Mouse (Mus musculus): ENCODE measurements around the gene Gm2a.
"Not testable (repeated sequence)": the region's sequence is repeated elsewhere in the genome, so short reads cannot be mapped to it uniquely, and the experiment has no call there.

The Gm2a gene

DNA sequence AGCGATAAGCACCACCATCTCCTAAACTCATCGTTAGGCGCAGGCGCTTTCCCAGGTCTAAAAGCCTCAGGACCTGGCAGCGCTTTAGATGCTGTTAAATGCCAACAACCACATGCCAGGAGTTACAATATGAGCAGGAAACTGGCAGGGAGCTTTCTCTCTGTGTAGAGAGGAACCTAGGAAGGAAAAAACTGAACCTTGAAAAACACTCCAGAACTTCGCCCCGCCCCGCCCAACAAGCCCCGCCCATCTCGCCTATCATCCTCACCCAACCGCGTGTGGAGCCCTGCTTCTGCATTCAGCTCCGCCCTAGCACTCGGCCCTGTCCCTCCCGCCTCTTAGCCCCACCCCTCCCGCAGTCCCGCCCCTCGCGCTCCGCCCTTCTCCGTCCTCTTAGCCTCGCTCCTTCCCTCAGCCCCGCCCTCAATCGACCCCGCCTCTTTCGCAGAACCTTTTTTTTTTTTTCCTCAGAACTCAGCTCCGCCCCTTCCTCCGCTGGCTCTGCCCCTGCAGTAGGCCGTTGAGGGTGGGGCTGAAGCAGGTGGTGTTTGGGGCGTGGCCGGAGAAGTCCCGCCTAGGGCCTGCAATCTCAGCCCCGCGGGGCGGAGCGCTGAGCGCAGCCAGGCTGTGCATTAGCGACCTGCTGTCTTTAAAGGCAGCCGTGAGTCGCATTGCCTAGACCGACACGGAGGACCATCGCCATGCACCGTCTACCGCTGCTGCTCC is at the start of gene Gm2a:
Gene Gm2a (plus strand): TSS at position 653 of the 726 bp plus-strand sequence.
- DNase-seq (ENCODE audit: low spot score): peak; percentile 75

DNA sequence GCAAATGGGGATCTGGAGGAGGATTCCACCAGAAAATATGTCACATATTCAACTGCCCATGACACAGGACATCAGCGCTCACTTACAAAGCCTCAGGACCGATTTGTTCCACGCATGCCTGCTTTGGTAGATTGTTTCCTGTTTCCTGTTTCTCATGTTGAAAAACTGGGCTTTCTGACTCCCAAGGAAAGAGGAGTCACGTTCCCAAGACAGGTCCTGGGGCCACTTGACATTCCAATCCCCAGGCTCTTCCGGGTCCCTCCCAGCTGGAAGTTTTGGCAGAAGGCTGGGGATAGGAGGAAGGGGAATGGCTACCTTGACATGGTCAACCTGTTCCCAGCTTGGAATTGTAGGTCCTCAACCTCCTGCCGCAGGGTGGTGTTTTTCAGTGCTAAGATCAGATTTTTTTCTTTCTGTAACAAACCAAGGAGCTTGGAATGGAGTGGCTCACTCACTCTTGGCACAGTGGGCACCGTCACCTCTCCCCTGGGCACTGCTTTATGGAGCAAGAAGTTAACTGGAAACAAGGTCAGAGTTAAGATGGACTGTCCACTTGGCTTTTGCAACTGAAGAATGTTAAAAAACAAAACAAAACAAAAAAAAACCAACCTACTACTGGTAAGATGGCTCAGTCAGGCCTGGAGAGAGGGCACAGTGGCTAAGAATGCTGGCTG is 46.9 kb upstream of the Gm2a start:
- DNase-seq (ENCODE audit: low spot score): no peak

DNA sequence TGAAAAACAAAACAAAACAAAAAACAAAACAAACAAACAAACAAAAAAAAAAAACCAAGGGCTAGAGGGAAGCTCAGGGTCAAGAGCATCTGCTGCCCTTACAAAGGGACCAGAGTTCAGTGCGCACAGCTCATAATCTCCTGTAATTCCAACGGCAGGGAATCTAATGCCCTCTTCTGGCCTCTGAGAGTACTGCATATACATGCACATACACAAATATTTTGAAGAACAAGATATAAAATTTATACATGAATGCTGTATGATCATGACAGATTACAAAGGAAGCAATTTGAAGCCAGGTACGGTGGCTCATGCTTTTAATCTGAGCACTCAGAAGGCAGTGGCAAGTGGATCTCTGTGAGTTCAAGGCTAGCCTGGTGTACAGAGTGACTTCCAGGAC is 40.4 kb upstream of the Gm2a start:
- DNase-seq (ENCODE audit: low spot score): no peak

DNA sequence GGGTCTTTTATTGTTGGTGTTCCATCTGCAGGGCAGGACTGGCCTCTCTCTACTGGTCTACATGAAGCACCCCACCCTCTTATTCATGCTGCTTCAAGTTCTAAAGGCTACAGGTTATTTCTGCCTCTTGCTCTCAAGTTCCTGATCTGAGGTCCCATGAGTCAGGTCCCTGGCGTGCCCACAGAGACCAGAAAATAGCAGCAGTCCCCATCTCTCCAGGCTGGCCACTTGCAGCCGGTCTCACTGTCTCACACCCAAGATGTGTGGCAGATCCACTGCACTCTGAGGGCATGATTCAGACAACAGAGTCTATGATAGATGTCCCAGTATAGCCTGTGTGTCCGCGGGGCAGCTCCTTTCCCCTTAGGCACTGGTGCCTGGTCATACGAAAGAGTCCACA is 37.1 kb upstream of the Gm2a start:
- no peak for DNase-seq (ENCODE audit: low spot score)

DNA sequence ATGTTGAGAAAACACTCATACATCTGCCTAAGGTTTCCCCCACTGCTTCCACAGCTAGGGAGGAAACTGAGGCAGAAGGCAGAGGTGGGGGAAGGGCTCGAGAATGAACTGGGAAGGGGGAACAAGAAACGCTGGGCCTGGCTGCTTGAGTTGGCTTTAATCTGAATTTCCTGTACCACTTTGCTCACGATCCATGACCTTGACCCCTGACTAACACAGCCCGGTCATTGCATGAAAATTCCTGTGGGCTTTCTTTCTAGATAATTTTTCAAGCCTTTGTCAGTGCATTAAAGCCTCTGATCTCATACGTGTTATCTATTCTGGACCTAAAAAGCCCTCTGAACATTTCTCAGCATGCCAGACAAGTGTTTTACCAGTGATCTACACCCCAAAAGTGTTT is 35.1 kb upstream of the Gm2a start:
- no peak for DNase-seq (ENCODE audit: low spot score)

DNA sequence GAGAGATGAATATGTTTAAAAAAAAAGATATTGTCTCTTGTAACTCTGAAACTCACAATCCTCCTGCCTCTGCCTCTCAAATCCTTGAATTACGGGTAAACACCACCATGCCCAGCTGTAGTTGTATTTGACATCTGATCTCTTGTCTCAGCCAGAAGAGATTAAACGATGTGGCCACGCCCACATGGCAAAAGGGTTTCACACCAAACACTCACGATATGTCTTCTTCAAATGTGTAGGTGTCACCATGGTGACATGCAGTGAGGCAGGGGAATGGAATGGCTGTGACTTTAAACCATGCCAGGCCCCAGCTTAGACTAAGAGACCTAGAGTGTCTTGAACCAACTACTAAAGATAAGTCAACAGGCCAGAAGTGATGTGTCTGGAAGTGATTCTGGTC is 31.0 kb upstream of the Gm2a start:
- DNase-seq (ENCODE audit: low spot score): no peak

DNA sequence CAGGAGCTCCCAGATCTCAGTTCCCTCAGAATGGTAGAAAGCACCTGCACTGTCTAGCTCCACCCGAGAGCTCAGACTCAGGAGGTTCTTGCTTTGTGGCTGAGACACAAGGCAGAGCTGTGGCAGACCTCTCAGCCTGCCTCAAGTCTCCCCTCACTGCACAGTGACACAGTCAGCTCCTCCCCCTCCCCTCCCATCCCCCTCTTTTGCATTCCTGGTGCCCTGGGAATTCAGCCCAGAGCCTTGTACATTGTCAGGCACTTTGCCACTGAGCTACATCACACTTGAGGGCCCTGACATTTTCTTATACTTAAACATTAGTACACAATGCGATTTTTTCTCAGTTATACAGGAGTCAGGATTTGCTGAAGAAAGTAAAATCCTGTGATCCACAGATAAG is 28.9 kb upstream of the Gm2a start:
- no peak for DNase-seq (ENCODE audit: low spot score)

DNA sequence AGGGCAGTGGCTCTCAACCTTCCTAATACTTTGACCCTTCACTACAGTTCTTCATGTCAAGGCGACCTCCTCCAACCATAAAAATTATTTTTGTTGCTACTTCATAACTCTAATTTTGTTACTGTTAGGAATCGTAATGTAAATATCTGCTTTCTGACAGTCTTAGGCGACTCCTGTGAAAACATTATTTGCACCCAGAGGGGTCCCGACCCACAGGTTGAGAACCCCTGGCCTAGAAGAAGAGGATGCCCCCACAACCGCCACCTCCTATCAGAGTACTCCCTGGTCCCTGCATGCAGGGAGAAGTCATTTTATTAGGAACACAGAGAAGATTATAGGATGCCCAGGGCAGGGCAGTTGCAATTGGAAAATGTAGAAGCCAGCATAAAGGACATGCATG is 26.6 kb upstream of the Gm2a start:
- no peak for DNase-seq (ENCODE audit: low spot score)

DNA sequence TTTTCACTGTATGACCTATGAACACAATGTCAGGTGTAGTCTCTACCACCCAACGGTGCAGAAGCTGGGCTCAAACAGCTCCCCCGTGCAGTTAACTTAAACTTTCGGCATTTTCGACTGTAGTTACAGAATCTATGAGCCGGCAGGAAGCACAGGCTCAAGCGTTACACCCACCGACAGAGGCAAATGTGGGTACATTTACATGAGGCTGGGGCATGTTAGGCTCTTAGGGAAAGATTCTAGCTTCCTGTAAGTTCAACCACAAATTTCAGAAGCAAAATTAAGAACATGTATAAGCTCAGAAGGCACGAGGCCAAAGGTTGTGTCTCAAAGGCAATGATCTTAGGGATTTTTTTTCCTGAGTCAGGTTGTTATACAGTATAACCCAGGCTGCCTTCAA is 25.4 kb upstream of the Gm2a start:
- no peak for DNase-seq (ENCODE audit: low spot score)

DNA sequence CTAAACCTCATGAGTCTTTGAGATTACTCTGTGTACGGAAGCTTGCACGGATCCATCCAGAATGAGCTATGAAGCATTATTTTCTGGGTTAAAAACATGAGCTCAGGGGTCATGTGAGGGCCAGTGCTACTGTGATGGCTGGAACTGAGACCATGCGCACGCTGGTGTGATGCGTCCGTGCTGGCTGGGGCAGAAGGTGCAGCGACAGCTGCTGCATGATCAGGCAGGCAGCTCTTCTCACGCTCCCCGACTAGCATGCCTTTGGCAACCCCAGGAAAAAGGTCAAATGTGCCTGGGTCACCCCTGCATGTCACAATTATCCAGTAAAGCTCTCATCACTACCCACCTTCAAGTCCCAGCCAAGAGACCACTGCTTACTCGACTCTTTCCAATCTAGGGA is 24.7 kb upstream of the Gm2a start:
- no peak for DNase-seq (ENCODE audit: low spot score)

DNA sequence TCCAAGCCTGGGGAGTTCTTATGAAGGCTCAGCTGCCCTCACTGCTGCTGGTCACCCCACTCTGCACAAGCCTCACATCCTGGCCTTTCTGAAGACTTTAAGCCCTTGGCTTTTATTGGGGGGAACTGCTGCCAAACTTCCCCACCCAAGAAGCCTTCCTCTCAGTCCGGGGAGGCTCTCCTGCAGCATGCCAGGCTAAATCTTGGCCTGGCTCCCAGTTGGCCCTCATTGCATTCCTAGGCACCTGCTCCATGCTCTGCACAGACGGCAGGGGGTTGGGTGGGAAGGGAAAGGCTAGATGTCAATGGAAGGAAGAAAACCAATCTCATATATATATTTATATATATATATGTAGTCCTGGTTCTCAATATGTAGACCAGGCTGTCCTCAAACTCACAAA is 22.3 kb upstream of the Gm2a start:
- DNase-seq (ENCODE audit: low spot score): no peak

DNA sequence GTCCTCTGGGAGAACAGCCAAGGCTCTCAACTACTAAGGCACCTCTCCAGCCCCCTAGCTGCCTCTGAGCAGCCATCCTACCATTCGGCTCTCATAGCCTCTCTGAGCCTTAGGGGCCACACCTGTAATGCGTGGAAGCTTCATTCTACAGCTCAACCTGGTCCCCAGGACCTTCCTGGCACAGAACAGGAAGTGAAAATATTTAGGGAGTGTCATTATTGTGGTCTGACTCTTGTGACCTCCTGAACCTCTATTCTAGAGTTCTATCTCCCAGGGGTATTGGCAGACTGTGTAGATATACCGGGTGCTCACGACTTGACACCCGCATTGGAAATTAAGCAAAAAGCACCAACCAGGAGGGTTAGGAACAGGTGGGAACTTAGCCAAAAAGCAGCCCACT is 21.7 kb upstream of the Gm2a start:
- DNase-seq (ENCODE audit: low spot score): no peak

DNA sequence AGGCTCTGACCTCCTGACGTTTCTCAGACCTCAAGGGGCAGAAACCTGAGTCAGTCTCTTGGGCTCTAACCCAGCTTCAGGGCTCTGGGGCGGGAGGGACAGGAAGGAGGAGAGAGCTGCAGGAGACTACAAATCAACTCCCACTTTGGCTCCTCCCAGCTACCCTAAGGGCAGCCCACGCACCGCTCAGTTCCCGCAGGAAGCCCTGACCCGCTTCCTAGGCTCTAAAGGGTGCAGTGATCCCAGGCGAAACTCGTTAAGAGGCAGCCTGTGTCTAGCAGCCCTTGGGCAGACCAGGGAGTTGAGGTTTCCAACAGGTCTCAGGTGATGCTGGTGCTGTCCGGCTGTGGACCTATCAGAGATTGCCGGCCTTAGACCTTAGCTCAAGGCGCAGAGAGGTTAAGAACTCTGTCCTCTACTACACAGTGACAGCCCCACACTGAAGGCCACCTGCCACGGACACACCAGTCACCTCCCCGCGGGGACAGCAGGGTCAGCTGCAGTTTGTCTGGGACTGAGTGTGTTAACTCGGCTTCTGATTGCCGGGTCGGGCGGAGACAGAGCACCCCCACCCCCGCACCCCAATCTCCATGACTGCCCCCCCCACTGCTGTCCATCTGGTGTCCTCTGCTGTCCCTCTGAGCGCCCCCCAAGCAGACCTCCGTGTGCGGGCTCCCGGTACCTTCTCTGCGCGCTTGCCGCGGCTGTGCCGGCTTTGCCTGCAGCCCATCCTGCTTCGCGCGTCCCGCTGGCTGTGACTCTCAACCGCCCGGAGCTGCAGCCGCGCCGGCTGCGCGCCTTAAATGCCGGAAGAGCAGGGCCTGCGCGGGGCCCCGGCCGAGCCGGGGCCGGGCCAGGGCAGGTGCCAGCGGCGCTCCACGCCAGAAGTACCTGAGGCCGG is 20.3 kb upstream of the Gm2a start, which contains the start of gene Ccdc69:
Gene Ccdc69 (minus strand): TSS at position 801 of the 901 bp plus-strand sequence.
- DNase-seq (ENCODE audit: low spot score): no peak

DNA sequence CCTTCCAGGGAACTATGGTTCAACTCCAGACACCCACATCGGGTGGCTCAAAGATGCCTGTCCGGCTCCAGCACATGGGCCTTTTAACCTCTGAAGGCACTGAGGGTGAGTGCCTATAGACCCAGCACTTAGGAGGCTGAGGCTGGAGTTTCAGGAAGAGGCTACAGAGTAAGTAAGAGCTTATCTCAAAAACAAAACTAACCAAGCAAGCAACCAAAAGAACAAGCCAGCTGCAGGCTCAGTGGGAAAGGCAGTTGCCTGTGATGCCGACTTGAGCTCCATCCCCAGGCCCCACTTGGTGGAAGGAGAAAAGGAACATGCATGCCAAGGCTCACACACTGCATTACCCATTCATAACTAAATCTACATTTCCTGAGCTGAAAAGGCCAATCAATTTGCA is 19.4 kb upstream of the Gm2a start:
- DNase-seq (ENCODE audit: low spot score): no peak

DNA sequence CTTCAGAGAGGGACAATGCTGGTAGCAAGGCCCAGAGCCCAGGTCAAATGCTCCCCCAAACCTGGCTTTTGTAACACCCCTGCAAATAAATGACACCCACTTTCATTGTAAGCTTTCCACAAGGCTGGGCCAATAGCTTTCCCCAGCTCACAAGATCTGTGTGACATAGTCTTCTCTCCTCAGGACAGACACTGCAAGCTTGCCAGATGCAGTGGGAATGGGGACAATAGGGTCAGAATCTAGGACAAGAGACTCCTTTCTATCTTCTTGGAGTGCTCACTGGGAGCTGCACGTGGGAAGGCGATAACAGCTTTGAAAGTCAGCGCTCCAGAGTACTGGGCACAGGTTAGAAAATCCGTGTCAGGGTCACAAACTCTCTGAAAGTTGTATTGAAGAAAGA is 18.7 kb upstream of the Gm2a start:
- no peak for DNase-seq (ENCODE audit: low spot score)

DNA sequence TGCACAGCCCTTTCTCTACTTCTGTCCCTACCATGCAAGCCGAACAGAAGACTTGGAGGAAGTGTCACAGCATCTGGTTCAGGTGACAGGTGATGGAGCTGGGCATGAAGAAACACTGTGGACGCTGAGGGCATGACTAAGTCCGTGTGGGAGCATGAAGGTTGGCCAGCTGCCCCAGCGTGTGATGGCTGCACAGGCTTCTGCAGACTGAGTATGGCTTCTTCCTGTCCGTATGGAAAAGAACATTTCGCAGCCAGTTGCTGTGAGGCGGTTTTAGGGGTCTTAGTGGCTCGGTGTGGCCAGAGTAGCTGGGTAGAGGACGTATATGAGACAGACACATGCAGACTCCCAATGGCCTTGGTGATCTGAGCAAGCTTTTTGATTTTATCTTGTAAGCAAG is 16.7 kb upstream of the Gm2a start:
- DNase-seq (ENCODE audit: low spot score): no peak

DNA sequence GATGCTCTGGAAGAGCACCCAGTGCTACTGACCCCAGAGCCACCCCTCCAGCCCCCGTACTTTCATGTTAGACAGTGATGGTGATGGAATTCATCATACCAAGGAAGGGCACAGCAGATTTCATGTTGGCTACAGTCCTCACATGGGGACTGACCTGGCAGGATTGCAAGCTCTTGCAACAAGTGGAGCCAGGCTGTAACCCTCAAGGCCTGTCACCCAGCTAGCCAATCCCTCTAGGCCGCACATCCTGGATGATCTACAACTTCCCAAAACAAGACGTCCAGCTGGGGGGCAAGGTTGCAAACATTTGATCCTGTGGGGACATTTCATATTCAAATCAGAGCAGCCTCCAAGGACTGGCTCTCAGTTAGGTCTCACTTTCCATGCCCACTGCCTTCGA is 13.3 kb upstream of the Gm2a start:
- no peak for DNase-seq (ENCODE audit: low spot score)

DNA sequence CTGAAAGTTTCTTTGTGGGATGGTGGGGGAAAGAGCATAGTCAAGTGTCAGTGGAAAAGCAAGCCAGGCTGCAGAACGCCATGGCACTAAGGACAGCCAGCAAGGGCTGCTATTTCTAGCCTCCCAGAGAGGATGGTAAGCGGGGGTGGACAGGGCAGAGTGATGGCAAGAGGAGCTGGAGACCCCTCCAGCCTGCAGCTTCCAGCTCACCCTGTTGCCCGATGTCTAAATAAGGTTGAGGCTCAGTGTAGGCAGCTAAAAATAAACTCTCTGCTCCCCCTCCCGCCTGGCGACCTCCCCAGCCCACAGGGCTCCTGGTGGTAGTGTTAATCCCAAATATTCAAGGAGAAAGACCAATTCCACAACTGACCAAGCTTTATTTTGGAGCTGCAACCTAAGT is 12.5 kb upstream of the Gm2a start:
- no peak for DNase-seq (ENCODE audit: low spot score)

DNA sequence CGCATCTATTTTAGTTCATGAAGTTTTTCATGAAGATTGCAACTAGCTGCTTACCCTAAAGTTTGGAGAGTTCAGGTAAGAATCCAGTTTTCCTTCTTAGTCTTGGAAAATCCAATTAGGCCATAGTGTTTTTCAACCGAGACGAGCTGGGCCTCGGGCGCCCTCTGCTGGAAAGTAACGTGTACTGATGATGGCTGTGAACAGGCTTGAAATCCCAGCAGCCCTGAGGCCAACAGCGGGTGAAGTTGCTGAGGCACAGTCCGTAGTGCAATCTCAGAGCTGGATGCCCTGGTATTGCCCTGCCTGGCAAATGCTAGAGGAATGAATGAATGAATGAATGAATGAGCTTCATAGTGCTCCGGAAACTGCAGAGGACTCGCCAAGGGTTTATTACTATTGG is 10.9 kb upstream of the Gm2a start:
- no peak for DNase-seq (ENCODE audit: low spot score)

DNA sequence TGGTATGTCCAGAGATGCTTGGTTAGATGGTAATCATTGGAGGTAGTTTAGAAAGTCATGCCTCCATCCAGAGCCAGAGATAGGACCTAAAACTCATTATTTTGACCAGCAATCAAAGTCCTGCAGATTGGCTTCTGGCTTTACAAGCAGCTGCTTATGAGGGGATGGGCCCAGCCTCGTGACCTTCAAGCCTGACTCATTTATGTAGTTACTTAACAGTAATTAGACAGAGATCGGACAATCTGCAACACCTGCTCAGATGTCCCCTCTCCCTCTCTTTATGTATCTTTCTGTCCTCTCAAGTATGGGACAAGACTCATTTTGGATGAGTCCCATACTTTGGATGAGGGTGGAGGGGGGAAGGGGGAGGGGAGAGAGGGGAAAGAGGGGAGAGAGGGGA is 8.0 kb upstream of the Gm2a start:
- no peak for DNase-seq (ENCODE audit: low spot score)

DNA sequence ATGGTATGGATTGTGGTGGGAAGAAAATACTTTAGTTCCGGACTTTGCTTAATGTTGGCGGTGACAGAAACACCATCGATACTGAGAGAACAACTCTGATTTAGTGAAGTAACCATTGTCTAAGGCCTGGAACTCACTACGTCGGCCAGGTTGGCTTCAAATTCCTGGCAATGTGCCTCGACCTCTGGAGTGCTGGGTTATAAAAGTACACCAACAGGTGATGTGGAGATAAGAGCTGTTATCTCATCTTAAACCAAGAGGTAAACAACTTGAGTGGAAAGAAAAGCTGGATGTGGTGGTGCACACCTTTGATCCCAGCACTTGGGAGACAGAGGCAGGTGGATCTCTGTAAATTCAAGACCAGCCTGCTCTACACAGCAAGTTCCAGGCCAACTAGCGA is 4.8 kb upstream of the Gm2a start:
- DNase-seq (ENCODE audit: low spot score): no peak

DNA sequence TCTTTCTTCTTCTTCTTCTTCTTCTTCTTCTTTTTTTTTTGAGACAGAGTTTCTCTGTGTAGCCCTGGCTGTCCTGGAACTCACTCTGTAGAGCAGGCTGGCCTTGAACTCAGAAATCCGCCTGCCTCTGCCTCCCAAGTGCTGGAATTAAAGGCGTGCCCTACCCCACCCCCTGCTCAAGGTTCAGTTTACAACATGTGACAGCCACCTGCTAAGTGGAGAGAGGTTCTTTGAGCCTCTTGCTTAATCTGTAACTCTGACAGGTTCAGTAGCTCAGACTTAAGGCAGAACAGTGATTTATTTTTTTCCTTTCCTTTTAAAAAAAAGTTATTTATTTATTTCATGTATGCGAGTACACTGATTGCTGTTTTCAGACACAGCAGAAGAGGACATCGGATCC is 1.6 kb upstream of the Gm2a start:
- DNase-seq (ENCODE audit: low spot score): not testable (repeated sequence)

Measured in urinary bladder, postnatal 10 days (tissue).